Mouse (Mus musculus) embryonic fibroblast, embryonic 13.5 days (primary cell): ENCODE measurements at regions not wholly inside any gene's neighbourhood (a gene's known extent, or its start where the extent isn't known, plus 50 kb on each side); places are given as distances from the start of the nearest gene placed in this dataset.

Experiments
- H3K27ac ChIP-seq: 2 replicates; pipeline ENCODE4 v1.5.1; 2012; ENCODE audit warnings: low read length, control low read depth, inconsistent platforms; ENCODE audit not compliant: insufficient read depth
- H3K4me1 ChIP-seq: 2 replicates; pipeline ENCODE4 v1.6.1; 2011; ENCODE audit warnings: low read length; ENCODE audit not compliant: control insufficient read depth, insufficient read depth
- H3K4me3 ChIP-seq: 2 replicates; pipeline ENCODE4 v1.5.1; 2011; ENCODE audit warnings: mild to moderate bottlenecking, control low read depth, low read length; ENCODE audit not compliant: insufficient read depth
- CTCF ChIP-seq: IDR thresholded peaks from 2 replicates; pipeline ENCODE4 v1.5.1; 2011; ENCODE audit warnings: mild to moderate bottlenecking, control low read depth, low read length, moderate library complexity, borderline replicate concordance; ENCODE audit not compliant: insufficient read depth
- POLR2A ChIP-seq: IDR thresholded peaks from 2 replicates; pipeline ENCODE4 v1.6.1; 2011; ENCODE audit warnings: low read depth, mild to moderate bottlenecking, control low read depth, low read length, moderate library complexity

- TF ChIP-seq POLR2A (no peak), CTCF (no peak)
- Histone ChIP-seq H3K4me1 (no peaks in the 10 kb centered on the region), H3K4me3 (no peak overlapping the region), H3K27ac (no peak overlapping the region)
These were observed 134.3 kb downstream of the Slc4a3 start for GRCm38 (mm10) chr1:75680366-75680765.

GRCm38 (mm10) chr1:75681913-75682312, 135.8 kb downstream of the Slc4a3 start:
- Histone ChIP-seq H3K4me3 (no peak overlapping the region), H3K27ac (no peak overlapping the region), H3K4me1 (no peaks in the 10 kb centered on the region)
- no peak for TF ChIP-seq CTCF
- no peak for TF ChIP-seq POLR2A

GRCm38 (mm10) chr1:75692781-75693180, 146.7 kb downstream of the Slc4a3 start:
- H3K27ac ChIP-seq: no peak overlapping the region

GRCm38 (mm10) chr1:75693231-75693914, 147.3 kb downstream of the Slc4a3 start:
- no peak for TF ChIP-seq POLR2A
- TF ChIP-seq CTCF: no peak
- H3K4me3 ChIP-seq: no peak overlapping the region
- no peaks in the 10 kb centered on the region; the same call in 1 of the 2 replicates for H3K4me1 ChIP-seq
- H3K27ac ChIP-seq: no peak overlapping the region

More at GRCm38 (mm10) chr1:75692781-75693180, 146.7 kb downstream of the Slc4a3 start:
- Histone ChIP-seq H3K4me1 (no peaks in the 10 kb centered on the region; the same call in 1 of the 2 replicates), H3K4me3 (no peak overlapping the region)
- no peak for TF ChIP-seq CTCF
- TF ChIP-seq POLR2A: no peak

- peak overlapping the region; percentile 6 for H3K27ac ChIP-seq
- peaks cover 5% of the 10 kb centered on the region; the same call in 1 of the 2 replicates for H3K4me1 ChIP-seq
- TF ChIP-seq CTCF: no peak
- H3K4me3 ChIP-seq: no peak overlapping the region
These were observed 159.0 kb downstream of the Slc4a3 start for GRCm38 (mm10) chr1:75704832-75705650.

- TF ChIP-seq CTCF (no peak), POLR2A (no peak)
- peaks cover 5% of the 10 kb centered on the region; the same call in 1 of the 2 replicates for H3K4me1 ChIP-seq
- no peak overlapping the region for H3K4me3 ChIP-seq
These were observed 160.1 kb downstream of the Slc4a3 start for GRCm38 (mm10) chr1:75706126-75706525.

GRCm38 (mm10) chr1:75723431-75723830, 177.4 kb downstream of the Slc4a3 start:
- H3K27ac ChIP-seq: no peak overlapping the region
- no peak overlapping the region for H3K4me3 ChIP-seq
- no peaks in the 10 kb centered on the region for H3K4me1 ChIP-seq
- TF ChIP-seq CTCF: no peak
- TF ChIP-seq POLR2A: no peak

More at GRCm38 (mm10) chr1:75706126-75706525, 160.1 kb downstream of the Slc4a3 start:
- no peak overlapping the region for H3K27ac ChIP-seq

GRCm38 (mm10) chr1:75725329-75725728, 179.3 kb downstream of the Slc4a3 start:
- H3K4me1 ChIP-seq: no peaks in the 10 kb centered on the region
- no peak overlapping the region for H3K27ac ChIP-seq
- H3K4me3 ChIP-seq: no peak overlapping the region
- TF ChIP-seq CTCF: no peak
- TF ChIP-seq POLR2A: no peak

GRCm38 (mm10) chr1:75728859-75729258, 182.8 kb downstream of the Slc4a3 start:
- TF ChIP-seq CTCF: no peak
- no peak for TF ChIP-seq POLR2A
- H3K27ac ChIP-seq: no peak overlapping the region
- H3K4me1 ChIP-seq: no peaks in the 10 kb centered on the region
- no peak overlapping the region for H3K4me3 ChIP-seq

GRCm38 (mm10) chr1:75733791-75734190, 187.7 kb downstream of the Slc4a3 start:
- TF ChIP-seq CTCF (no peak), POLR2A (no peak)

More at GRCm38 (mm10) chr1:75733791-75734190, 187.7 kb downstream of the Slc4a3 start:
- no peak overlapping the region for H3K4me3 ChIP-seq
- H3K27ac ChIP-seq: no peak overlapping the region
- no peaks in the 10 kb centered on the region for H3K4me1 ChIP-seq
